Mouse (Mus musculus) embryo, embryonic 11.5 days (tissue): ENCODE results near the gene Atrx.
"Not testable (repeated sequence)": the region's sequence is repeated elsewhere in the genome, so short reads cannot be mapped to it uniquely, and the experiment has no call there.

Source experiments
- DNase-seq: peaks from one replicate; pipeline ENCODE4 v3.0.0-alpha.2; 2012; ENCODE audit warnings: low read depth, low spot score

The Atrx gene

DNA sequence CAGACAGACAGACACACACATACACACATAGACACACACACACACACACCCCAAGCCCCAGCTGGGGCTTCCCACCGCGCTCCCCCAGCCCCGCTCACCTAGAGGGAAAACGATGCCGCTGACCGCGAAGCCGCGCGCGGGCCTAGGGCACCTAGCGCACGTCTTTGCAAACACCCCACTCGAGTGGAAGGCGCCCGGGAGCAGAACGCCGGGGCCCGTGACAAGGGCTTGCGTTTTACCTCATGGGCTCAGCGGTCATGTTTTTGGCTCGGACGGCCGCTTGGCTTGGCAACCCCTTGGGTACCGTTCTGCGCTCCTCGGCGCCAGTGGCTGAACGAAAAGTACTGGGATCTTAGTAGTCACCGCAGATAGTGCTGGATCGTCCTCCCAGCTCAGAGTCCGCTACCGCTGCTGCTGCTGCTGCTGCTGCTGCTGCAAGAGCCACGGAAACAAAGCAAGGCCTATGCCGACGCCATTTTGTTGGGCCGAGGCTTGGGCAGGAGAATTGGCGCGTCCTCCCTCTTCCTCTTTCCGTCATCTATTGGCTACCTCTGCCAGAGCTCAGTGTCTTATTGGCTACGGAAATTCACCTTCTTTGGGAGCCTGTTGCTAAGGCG, at the start of gene Atrx:
Gene Atrx, minus strand, starts transcription at position 543 of the 617 bp plus-strand sequence.
- DNase-seq = peak; percentile 53

DNA sequence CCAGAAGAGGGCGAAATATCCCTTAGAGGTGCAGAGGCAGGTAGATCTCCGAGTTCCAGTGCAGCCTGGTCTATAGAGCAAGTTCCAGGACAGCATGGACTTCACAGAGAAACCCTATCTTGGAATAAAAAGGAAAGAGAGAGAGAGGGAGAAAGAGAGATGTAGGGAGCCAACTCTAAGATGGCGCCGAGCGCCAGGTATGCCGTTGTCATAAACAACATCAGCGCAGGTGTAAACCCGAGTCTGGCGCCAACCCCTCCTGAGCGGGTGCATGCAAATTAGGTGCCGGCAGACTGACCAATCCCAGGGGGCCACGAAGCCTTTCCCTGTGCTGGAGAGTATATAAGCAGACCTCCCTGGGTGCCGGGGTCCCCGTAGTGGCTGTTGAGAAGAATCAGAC, 27.9 kb upstream of the Atrx start:
- DNase-seq = not testable (repeated sequence)

DNA sequence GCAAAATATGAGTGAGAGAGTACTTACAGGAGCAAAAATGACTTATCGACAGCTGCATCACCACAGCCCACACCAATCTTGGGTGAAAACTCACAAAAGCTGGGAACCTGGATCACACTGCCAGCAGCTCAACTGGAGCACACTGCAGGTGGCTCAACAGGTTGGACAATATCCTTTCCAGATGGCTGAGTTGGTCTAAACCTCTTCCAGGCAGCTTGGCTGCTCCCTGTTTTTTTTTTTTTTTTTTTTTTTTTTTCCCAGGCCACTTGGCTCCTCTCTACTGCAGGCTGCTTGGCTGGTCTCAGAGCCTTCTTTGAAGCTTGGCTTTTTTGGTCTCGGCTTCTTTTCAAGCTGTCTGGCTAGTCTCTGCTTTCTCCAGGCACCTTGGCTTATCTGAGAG, 24.8 kb upstream of the Atrx start:
- DNase-seq = no peak

DNA sequence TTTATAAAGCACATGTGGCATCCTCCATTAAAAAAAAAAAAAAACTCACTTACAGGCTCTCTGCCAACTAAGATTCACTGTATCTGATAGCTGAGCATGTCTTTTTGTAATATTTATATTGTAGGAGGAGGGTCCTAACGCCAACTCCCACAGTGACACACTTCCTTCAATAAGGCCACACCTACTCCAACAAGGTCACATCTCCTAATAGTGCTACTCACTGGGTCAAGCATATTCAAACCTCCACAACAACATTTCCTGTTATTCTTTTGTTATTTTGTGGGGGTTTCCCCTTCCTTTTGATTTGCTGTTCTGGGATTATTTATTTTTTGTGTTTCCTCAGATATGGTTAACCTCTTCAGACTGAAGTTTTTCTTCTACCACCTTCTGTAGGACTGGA, 17.2 kb upstream of the Atrx start:
- DNase-seq = no peak

DNA sequence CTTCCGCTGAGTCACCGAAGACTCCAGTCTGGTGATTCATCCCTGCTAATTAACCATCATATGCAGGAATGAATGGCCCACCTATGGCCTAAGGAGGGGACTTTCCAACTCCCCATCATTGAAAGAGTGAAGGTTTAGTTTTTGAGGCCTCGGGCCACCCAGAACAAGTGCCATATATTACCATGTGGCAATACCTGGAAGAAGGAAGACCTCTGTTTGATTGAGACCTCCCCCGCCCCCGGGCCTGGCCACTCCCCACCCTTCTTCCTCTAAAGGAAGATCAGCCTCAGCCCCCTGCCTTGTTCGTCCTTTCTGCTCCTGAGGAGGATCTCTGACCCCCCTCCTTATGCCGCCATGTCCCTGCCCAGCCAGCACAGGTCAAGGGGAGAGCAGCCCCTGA, 10.0 kb upstream of the Atrx start:
- DNase-seq = no peak

DNA sequence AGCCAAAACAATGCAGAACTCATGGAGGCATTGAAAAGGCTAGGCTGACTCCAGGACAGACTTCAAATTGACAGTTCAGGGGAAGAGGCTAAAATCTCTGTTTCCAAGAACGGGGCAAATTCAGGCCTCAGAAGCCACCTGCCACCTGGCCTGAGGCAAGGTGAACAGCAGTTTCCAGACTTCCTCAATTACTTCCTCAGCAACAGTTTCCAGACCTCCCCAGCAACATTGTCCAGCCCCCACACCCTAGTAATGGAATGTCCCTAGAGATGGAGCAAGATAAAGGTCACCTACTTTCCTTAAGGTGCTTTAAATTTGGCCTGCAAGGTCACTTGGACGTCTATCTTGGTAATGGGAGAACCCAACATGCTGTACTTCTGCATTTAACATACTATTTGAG, 8.5 kb upstream of the Atrx start:
- DNase-seq = no peak

DNA sequence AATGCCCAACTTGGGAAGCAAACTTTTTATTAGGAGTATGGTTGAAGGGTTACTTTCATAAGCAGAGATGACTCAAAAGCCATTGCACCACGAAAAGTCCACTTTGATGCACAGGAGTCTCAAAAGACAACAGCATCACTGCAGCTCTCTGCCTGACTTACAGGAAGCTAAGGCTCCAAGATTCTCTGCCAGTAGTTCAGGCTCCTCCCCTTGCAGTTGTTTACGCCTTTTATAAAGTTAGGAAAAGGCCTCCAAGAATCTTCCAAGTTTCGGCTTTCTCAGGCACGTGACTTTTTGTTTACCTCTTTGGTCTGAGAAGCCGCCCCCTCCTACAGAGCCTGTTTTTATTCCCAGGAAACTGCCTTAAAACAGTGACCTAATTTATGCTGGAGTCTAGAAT, 5.1 kb upstream of the Atrx start:
- no peak for DNase-seq

DNA sequence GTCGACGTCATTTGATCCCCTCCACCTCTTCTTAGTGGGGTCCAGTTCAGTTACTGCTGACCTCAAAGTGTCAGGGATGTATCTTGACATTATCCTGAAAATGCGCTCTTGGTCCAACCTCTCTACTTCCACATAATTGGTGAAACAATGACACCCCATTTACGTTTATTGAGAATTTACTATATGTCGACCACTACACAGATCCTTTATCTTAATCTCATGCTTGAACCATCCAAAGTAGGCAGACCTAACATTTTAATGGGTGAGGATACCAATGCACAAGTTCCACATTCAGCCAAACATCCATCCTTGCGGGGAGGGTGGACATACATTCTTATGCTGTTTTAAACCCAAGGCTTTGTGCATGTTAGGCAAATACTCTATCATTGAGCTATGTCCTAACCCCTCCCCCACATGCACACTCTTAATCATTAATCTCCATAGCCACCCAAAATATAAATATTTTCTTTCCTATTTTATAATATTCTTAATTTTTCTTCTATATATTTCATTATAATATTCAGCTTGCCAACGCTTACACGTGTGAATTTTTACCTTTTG, 355 bp upstream of the Atrx start:
- no peak for DNase-seq

DNA sequence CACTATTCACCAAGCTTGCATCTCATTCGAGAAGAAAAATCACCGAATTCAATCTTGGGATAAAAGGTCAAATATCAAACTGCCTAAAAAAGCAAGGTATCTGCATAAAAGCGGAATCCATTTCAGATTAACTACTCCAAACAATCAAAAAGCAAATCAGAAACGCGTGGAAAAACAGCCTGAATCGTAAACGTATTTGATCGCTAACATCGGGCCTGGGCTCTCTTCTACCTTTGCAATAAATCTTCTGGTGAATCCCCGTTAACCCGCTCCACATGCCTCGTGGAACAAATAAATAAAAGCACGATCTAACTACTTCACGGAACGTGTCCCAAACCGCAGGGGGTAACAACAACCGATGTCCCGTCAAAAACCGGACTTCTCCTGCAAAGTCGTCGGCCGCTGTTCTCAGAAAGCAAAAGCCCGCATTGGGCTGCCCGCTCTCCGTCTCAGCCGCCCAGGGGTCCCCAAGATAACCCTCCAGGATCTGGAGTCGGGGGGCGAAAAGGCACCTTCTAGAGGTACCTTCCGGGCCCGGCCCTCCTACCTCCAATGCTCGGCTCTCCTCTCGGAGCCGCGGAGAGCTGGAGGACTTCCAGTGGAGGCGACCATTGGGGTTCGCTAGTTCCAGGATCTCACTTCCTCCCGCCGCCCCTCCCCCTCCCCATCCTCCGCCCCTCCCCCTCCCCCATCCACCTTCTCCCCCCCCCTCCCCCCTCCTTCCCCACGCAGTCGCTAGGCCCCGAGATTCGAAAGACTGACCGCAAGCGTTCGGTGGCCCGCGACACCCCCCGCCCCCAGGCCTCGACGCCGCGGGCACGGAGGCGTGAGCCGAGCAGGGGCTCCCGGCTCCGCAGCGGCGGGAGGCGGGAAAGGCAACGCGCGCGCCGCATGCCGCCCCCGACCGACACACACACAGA, 1.0 kb downstream of the Atrx start:
- DNase-seq = peak; percentile 23

DNA sequence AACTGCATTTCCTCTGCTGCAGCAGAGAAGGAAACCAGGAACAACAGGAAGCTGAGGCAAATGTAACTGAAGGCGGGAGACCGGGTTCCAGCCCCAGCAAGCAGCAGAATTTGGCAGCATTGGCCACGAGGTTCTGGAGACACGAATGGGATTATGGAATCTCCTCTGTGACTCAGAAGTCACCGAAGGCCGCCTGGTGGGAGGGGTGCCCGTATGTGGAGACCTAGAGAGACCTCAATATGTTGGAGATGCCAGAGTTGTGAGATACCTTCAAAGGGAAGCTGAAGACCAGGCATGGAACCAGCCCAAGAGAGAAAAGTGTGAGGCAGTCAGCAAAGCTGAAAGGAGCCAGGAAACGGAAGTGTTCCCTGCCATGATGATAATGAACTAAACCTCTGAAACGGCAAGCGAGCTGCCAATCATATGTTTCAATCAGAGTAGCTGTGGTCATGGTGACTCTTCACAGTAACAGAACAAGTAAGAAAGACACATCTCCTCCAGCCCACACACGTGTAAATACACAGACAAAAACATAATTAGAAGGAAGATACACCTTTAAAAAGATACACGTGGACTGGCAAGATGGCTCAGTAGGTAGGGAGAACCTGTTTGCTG, 3.0 kb downstream of the Atrx start:
- no peak for DNase-seq

DNA sequence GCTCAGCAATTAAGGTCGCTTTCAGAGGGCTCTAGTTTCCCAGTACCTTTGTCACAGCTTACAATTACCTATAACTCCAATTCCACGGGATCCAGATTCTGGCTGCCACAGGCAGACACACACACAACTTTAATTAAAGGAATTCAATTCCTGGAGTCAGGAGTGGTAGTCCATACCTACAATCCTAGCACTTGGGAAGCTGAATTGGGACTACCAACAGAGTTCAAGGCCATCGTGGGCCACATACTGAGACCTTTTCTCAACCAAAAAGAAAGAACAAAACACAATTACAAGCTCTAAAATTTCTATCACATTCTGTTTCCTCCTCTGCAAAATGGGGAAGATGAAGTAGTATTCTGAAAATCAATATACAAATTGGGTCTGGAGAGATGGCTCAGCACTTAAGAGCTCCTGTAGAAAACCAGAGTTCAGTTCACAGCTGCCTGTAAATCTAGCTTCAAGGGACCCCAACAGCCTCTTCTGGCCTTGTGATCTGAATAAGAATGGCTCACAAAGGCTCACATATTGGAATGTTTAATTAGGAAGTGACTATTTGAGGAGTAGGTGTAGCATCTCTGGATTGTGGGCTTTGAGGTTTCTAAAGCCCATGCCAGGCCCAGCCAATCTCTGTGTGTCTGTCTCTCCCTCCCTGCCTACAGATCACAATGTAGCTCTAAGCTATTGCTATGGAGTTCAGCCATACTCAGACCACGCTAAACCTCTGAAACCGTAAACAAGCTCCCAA, 4.7 kb downstream of the Atrx start:
- DNase-seq = no peak

DNA sequence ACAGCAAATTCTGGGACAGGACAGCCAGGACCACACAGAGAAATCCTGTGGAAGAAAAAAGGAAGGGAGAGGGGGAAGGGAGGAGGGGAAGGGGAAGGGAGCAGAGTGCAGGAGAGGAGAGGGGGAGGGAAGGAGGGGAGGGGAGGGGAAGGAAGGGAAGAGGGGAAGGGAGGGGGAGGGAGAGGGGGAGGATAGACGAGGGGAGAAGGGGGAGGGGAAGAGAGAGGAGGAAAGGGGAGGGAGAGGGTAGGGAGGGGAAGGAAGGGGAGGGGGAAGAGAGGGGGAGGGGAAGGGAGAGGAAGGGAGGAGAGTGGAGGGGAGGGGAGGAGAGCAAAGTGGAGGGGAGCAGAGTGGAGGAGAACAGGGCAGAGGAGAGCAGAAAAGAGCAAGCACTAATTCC, 5.3 kb downstream of the Atrx start:
- DNase-seq = no peak

DNA sequence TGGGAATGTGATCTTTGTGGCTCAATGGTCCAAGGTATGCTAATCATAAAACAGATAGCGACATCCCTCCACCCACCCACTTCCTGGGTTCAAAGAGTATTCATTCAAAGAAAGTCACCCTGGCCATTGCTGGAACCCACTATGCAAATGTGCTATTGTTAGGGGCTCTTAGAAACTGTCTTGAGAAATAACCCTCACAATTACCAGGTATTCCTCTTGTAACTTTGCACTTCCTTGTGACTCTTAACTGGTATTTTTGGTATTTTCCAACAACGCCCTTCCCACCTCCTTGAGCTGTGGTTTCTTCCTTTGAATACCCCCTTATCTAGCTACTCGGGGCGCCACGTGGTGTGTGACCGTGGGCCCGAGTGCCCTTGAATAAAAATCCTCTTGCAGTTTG, 6.2 kb downstream of the Atrx start:
- not testable (repeated sequence) for DNase-seq

DNA sequence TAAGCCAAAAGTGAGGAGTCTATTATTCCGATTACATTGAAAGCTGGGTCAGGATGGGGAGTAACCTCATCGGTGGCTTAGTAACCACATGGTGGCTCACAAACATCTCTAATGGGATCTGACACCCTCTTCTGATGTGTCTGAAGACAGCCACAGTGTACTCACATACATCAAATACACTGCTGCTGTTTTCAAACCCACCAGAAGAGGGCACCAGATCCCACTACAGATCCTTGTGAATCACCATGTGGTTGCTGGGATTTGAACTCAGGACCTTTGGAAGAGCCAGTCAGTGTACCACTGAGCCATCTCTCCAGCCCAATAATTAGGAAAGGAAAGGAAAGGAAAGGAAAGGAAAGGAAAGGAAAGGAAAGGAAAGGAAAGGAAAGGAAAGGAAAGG, 7.8 kb downstream of the Atrx start:
- no peak for DNase-seq

DNA sequence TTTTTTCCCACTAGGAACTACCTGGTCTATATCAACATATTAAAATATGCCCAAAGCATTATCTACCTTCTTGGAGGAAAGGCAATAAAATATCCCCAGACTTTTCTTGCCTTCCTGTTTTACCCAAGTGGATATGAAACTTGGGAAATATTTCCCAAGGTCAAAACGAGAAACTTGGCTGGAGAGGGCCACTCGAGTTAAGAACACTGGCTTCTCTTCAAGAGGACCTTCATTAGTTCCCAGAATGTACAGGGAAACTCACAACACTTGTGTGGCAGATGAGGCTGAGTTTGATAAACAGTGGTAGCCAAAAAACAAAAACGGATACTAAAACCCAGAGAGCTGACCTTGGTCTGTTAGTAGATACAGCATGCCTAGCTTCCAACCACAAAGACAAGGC, 17.5 kb downstream of the Atrx start:
- DNase-seq = no peak

DNA sequence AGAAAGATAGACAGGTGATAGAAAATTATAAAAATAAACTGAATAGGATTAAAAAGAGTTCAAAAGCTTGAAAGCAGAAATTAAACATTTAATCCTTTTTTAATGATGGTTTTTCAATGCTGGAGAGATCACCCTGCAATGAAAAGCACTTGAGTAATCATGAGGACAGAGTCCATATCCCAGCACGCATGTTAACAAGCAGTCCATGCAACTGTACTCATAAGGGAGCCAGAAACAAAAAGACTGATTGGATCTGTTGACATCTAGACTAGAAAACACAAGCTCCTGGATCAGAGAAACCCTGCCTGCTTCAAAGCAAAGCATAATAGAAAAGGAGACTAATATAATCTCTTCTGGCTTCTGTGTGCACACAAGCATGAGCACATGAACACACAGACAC, 27.6 kb downstream of the Atrx start:
- no peak for DNase-seq

DNA sequence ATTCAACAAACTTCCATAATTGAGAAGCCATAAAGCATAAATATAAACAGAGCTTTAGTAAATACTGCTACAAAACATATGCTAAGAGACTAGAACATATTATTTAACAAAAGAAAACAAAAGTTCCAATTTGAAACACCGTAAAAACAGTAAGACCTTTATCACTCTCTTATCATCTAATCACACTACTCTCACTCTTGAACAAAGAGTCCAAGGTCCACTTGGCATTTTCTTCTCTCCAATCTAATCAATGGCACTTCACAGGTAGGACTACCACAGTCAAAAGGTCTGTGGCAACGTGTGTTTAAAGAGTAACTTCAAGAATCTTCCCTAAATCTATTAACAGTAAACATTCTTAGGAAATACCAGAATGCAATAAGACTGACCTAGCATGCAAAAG, 42.3 kb downstream of the Atrx start:
- no peak for DNase-seq

DNA sequence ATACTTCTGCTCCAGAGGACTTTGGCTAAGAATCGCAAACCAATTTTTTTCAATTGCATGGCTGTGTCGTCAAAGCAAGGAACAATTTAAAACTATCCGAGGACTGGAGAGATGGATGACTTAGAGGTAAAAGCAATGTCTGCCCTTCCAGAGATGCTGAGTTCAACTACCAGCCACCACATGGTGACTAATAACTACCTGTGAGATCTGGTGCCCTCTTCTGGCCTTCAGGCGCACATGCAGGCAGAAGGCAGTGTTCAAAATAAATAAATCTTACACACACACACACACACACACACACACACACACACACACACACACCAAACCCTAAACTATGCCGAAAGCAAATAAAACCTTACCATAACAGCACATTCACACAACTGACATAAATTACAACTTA, 64.8 kb downstream of the Atrx start:
- DNase-seq = no peak

DNA sequence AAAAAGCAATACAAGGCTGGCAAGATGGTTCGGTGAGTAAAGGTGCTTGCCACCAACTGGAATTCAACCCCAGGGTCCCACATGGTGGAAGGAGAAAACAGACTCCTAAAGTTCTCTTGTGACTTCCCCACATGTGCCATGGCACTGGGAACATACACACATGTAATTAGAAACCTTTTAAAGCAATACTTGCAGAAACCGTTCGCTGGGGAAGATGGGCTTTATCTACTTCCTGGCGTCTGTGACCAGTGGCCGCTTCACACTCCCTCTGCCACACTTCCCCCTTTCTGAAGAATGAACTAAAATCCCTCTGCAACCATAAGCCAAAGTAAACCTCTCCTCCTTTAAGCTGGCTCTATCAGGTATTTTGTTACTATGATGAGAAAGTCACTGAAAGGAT, 104.7 kb downstream of the Atrx start:
- DNase-seq = no peak

DNA sequence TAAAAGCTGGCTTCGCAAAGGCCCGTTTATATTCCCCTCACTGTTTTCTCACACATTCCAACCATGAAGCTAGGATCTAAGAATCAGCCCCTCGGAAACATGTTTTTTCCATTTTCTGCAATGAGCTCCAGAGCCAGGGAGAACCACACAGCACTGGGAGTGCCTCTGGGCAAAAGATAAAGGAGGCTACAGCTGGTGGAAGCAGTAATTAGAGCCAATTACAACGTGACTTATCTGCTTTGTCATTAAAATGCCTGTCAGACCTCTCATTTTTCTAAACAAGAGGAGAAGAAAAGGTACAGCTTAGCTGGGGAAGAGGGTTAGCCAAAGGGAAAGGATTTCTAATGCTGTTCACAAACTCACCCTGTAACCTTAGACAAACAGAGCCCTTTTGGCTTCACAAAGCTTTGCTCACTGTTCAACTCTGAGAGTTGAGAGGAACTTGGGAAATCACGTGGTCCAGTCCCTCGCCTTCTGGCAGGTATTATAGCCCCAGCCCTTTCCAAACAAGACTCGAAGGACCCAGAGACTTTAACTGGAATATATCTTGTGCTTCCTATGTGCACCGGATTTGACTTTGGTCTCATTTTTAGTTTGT, 134.3 kb downstream of the Atrx start:
- no peak for DNase-seq

DNA sequence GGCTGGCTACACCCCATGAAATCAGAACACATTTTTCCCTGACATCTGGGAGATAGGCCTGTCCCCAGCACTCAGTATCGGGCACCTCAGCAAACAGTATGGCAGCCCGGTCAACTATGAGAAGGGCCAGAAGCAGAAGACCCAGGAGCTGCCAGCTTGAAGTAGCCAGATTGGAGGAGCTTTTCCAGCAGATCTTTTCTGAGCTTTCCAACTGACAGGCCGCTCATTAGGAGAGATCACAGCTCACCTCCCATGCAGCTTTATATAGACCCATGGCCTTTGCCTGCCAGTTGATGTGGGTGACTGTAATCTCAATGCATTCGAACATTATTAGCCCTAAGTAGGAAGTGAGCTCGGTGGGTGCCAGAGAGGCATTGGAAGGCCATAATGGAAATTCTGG, 155.9 kb downstream of the Atrx start:
- no peak for DNase-seq
